Mouse (Mus musculus) T-helper 2 cell (primary cell): ENCODE data around the gene Nub1.

Experiments used
- in situ Hi-C: fragments of 300-600 bp; cut with MboI, MseI; formaldehyde crosslinking; loops from one replicate; pipeline ENCODE4 v1.15.1; 2025; ENCODE audit warnings: high pct_unique_total_duplicates

Nub1 gene

DNA sequence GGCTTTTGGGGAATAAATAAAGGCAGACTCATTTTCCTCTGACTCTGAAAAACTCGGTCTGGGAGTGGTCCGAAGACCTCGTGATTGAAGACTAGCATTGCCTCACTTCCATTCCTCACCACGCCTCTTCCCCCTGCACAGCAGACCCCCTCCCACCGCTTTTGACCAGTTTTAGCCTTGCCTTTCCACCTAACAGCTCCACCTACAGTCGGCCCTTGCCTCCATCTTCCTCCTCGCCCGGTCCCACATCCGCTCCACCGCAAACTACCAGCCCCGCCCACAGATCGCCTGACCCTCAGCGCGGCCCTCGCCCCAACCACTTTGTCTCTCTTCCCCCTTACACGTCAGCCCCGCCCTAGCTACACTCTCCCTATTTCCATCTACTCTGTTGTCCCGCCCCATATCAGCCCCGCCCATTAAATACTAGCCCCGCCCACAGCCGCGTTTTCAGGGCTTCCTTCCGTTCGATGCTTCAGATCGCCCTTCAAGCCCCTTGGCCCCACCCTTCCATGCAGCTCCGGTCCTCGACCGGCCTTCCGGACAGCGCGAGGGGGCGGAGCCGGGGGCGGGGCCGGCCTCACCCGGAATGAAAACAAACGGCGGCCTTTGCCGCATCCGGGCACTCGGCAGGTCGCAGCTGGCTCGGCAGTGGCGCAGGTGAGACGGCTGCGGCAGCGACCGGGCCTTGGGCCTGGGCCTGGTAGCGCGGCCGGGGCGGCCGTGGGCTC lies at the start of gene Nub1:
Gene Nub1, plus strand, starts transcription at position 167 of the 728 bp plus-strand sequence.
- in situ Hi-C loops, result loop anchor here (5.0 to 25.0 kb wide), 2 partner anchors 142 to 1223 kb away; no protein-coding TSS in a partner anchor

DNA sequence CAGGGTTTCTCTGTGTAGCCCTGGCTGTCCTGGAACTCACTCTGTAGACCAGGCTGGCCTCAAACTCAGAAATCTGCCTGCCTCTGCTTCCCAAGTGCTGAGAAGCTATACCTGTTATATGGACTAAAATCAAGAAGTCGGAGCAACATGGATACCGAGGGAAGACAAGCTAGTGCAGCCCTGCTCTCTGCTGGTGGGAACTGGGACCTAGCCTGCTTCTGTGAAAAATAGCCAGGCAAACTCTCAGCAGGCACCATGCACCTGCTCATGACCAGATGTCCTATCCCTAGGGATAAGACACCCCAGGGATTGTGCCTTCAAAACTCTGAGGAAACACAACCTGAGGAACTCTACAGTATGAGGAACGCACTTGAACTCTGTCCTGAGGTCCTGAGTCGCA lies 48.3 kb upstream of the Nub1 start:
- in situ Hi-C loops, result no loop called here

DNA sequence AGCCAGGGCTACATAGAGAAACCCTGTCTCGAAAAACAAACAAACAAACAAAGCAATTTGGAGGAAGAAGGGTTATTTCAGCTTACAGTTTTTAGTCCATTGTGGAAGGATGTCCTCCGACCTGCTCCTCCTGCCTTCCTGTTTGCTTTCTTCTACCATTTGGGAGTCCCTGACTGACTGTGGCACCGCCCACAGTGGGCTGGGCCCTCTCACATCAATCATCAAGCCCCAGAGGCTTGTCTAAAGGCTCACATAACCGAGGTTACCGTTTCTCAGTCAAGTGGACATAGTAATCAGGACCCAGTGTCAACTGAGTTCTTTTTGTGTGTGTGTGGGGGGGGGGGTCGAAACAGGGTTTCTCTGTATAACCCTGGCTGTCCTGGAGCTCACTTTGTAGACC lies 47.2 kb upstream of the Nub1 start:
- in situ Hi-C loops, result no loop called here

DNA sequence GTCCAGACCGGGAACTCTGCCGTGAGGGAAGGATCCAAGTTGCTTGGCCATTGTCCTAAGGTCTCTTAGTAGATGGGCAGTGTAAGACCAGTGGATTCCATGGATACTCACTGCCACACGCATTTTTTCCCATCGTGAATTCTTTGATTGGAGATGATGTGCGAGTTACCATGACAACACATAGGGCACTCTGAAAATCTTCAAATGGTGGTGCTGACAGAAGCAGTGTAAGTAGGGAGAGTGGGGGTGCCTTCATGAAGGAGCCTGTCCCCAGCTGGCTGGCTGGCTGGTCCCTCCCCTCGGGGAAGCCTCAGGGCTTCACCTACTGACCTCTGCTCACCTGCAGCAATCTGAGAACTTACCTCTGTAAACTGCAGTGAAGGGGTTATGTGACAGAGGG lies 46.3 kb upstream of the Nub1 start:
- in situ Hi-C loops, result no loop called here

DNA sequence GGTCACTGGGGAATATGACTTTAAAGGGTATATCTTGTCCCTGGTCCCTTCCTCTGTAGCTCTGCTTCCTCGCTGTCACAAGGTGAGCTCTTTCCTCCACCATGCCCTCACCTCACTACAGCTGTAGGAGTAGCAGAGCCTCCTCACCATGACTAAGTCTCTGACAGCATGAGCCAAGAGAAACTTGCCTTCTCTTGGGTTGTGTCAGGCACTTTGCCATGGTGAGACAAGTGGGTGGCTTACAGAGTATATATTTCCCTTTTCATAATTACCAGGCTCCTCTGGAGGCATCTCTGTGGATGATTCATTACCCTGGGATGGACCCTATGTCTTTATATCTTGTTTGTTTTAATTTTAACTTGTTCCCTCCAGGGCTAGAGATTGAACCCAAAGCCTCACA lies 39.9 kb upstream of the Nub1 start:
- in situ Hi-C loops, result loop anchor here (10.0 kb wide), 1 partner anchor 59 kb away; no protein-coding TSS in a partner anchor

DNA sequence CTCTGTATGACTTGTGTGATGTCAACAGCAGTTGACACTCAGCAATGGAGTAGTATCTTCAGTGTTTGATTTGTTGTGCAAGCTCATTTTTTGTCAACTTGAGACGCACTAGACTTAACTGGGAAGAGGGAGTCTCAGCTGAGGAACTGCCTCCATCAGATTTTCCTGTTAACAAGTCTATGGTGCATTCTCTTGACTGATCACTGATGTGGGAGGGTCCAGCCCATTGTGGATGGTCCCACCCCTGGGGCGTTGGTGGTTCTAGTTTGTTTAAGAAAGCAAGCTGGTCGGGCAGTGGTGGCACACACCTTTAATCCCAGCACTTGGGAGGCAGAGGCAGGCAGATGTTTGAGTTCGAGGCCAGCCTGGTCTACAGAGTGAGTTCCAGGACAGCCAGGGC lies 36.1 kb upstream of the Nub1 start:
- in situ Hi-C loops, result loop anchor here (10.0 kb wide), 1 partner anchor 56 kb away; no protein-coding TSS in a partner anchor

DNA sequence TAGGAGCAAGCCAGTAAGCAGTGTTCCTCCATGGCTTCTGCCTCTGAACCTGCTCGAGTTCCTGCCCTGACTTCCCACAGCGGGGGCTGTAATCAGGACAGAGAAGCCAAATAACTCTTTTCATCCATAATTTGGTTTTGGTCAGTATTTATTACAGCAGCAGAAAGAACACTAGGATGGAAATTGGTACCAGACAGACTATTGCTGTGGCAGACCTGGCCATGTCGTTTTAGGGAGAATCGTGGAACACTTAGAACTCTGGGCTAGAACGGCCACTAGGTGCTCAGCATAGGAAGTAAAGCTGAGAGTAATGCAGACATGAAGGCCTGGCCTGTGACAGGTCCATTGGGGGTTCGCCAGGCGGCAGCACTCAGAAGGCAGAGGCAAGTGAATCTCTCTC lies 35.6 kb upstream of the Nub1 start:
- in situ Hi-C loops, result loop anchor here (10.0 kb wide), 1 partner anchor 55 kb away; no protein-coding TSS in a partner anchor

DNA sequence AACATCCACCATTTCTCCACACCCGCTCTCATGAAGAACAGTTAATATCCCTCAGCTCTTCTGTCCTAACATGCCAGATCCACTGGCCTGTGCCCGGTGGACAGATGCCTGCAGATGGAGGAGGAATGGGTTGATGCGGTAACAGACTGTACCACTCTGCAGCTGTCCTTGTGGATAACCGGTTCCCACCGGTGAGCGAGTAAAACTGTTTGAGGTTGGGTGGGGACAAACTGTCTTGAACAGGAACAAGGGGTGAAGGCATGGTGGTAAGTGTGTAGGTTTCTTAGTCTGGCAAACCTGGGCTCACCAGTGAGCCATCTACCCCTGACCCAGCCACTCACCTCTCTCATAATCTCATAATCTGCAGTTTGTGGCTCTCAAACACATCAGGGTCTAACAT lies 34.0 kb upstream of the Nub1 start:
- in situ Hi-C loops, result no loop called here

DNA sequence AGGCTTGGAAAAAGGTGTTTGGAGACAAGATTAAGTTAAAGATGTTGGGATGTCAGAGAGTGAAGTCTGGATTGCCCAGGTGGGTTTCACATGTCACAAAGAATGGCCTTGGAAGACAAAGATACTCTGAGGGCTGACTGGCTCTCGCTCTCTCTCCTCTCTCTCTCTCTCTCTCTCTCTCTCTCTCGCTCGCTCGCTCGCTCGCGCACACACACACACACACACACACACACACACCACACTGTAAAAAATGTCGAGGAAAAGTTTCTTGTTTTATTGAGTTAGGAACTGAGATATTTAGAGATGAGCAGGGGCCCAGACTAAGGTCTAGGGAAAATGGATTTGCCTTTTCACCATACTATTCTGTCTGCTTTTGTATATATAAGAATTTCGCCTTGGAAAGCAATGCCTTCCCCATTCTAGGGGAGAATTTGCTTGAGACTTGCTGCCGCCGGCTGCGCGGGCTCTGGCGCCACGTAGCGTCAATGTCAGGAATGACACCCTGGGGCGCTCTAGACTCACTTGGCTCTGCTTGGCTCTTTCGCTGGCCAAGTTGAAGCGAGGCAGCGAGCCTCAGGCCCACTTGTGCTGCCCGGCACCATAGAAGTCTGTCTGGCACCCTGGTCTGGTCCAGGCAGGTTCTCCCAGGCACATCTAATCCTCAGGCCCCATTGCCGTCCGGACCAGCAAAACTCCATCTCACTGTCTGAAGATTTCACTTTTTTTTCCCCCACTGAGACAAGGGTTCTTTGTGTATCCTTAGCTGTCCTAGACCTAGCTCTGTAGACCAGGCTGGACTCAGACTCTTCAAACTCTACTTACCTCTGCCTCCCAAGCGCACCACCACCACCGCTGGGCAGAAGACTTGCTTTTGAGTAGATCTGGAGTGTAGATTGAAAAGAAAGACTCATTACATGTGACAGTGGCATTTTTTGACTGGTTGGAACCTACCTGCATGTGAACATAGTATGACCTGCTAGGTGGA lies 33.3 kb upstream of the Nub1 start:
- in situ Hi-C loops, result no loop called here

DNA sequence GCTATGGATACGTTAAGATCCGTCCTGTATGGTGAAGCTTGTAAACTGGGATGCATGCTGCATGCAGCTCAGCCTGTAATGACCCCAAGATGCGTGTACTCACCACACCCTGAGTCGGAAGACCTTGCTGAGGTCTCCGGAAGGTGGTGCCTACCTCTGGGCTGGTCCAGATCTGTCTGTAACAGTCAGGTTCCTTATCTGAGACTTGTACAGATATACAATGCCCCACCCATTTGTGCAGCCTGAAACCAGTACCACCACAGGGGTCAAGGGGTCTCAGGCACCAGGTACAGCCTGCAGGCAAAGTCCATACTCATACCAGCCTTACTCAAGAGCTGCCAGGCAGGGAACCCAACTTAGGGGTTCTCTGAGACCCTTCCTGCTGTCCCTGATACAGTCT lies 32.6 kb upstream of the Nub1 start:
- in situ Hi-C loops, result no loop called here

DNA sequence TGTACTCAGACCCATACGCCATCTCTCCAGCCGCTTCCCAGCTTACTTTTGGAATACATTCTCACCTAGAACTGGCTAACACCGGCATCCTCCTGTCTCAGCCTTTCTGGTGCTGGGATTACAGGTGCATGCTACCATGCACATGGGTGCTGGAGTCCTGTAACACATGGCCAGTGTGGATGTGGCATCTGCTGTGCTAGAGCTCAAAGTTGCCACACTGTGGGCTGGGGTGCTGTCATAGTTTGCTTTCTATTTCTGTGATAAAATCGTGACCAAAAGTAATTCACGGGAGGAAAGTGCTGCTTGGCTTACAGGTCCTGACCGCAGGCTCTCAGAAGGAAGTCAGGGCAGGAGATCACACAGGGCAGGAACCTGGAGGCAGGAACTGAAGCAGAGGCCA lies 30.8 kb upstream of the Nub1 start:
- in situ Hi-C loops, result no loop called here

DNA sequence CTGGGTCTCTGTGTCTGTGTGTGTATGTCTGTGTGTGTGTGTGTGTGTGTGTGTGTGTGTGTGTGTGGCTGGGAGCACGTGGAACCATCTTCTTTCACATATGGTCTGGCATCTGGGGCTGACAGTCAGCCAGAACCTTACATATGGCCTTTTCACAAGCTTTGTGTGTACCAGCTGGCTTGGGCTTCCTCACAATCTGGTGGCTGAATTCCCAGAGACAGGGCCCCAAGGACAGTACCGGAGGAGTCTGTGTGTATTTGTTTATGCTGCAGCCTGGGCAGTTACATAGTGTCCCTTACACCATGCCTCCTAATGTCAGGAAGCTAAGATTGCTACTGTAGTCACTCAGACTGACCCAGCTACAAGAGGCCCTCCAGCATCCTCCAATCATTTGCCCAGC lies 28.2 kb upstream of the Nub1 start:
- in situ Hi-C loops, result no loop called here

DNA sequence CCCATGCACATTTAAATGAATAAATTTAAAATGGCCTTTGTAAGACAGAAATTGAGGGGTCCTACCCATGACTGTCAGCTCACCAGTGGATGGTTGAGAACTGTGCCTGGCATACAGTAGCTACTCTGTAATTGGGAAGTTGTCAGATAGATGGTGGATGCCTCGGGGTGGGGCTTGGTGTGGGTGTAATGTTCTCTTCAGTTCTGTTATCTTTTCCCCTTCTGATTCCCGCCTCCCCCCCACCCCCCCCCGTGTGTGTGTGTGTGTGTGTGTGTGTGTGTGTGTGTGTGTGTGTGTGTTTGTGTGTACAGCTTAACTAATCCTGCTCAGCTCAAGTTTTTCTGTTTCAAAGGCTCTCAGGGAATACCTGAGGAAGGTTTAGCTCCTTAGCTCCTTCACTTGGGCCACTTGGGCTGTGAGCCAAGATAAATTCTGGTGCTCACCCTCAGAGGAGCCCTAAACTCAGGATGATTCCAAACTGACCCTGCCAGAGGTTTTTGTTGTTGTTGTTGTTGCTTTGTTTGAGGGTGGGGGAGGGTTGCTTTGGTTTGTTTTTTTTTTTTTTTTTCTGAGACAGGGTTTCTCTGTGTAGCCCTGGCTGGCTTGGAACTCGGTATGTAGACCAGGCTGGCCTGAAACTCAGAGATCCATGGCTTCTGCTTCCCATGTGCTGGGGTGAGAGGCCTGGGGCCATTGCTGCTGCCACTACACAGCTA lies 25.5 kb upstream of the Nub1 start:
- in situ Hi-C loops, result loop anchor here (10.0 kb wide), 1 partner anchor 155 kb away; no protein-coding TSS in a partner anchor

DNA sequence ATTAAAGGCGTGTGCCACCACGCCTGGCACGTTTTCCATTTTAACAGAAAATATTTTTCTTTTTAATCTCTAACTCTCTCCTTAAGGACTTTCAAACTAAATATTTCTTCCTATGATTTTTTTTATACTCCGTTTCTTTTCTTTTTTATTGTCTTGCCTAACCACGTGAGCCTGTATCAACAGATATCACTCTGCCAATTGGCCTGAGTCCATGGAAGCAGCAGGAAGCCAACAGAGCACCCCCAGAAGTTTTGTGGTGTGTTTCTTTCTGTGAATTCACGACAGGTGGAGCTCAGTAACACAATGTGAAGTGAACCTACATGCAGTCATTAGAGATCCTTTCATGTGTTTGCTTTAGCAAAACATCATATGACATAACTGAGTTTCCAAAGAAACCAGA lies 23.9 kb upstream of the Nub1 start:
- in situ Hi-C loops, result loop anchor here (10.0 kb wide), 1 partner anchor 153 kb away; no protein-coding TSS in a partner anchor

DNA sequence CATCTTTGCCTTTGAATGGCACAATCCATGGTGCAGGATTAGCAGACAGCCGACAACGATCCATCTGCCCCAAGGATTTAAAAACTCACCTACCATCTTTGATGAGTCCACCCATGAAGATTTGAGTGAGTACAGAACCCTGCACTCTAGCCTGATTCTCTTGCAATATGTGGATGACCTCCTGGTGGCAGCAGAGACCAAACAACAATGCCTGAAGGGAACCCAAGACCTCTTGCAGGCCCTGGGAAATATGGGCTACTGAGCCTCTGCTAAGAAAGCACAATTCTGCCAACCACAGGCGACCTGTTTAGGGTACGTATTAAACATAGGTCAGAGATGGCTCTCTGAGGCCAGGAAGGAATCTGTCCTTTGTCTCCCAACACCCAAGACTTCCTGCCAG lies 11.1 kb upstream of the Nub1 start:
- in situ Hi-C loops, result no loop called here

DNA sequence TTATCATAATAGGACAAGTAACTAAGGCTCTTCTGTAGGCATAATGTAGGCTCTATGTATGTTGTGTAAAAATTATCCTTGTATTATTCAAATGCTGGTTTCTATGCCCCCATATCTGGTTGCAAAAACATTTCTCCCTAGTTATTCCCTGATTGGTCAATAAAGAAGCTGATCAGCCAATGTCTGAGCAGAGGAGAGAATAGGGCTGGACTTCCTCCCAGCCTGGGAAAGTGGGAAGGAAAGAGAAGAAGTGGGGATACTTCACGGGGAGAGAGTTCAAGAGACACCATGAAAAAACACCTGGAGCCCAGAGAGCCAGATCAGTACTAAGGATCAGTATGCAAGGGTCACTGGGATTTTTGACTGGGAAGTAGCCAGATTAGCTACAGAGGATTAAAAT lies 3.9 kb upstream of the Nub1 start:
- in situ Hi-C loops, result loop anchor here (25.0 kb wide), 1 partner anchor 1219 kb away; no protein-coding TSS in a partner anchor

DNA sequence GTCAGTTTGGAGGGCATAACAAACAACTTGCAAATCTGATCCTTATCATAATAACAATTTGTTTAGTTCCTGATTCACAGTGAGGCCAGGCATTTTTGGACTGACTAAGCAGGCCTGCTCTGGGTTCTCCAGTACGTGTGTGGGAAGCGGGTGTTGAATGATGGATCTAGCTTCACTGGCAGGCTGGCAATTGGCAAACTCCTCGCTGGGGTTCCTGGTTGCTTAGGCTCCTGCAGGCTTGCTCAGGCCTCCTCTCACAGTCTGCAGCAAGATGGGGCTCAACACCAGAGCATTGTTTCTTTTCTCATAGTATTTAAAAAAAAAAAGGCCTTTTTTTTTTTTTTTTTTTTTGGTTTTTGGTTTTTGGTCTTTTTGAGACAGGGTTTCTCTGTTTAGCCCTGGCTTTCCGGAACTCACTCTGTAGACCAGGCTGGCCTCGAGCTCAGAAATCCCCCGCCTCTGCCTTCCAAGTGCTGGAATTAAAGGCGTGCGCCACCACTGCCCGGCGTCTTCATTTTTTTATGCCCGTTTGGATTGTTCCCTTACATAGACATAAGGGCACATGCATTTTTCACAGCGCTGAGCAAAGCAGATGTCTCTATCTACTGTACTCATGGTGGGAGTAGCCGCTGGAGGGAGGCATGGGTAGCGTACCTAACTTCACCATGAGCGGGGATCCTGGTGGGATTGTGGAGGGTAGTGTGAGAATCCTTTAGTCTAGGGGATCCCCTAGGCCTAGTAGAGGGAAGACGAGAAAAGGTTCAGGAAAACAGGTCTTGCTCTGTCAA lies 560 bp upstream of the Nub1 start:
- in situ Hi-C loops, result loop anchor here (5.0 to 25.0 kb wide), 2 partner anchors 143 to 1222 kb away; no protein-coding TSS in a partner anchor

DNA sequence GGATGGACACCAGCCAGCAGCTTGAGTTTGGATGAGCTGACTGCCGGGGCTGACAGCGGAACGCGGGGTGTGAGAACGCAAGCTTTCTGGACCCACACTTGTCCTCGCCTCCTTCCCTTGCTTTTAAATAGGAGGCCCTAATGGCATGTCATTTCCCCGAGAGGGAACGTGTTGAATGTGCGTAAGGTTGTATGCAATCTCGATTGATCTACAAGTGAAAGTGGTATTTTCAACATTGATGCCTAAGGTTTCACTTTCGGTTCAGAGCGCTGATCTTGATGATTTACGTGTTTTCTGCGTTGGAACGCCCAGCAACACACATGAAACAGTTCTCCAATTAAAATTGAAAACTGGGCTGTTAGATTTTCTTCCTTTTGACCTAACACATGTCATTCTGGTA lies 844 bp downstream of the Nub1 start:
- in situ Hi-C loops, result loop anchor here (5.0 to 25.0 kb wide), 2 partner anchors 141 to 1224 kb away; no protein-coding TSS in a partner anchor

DNA sequence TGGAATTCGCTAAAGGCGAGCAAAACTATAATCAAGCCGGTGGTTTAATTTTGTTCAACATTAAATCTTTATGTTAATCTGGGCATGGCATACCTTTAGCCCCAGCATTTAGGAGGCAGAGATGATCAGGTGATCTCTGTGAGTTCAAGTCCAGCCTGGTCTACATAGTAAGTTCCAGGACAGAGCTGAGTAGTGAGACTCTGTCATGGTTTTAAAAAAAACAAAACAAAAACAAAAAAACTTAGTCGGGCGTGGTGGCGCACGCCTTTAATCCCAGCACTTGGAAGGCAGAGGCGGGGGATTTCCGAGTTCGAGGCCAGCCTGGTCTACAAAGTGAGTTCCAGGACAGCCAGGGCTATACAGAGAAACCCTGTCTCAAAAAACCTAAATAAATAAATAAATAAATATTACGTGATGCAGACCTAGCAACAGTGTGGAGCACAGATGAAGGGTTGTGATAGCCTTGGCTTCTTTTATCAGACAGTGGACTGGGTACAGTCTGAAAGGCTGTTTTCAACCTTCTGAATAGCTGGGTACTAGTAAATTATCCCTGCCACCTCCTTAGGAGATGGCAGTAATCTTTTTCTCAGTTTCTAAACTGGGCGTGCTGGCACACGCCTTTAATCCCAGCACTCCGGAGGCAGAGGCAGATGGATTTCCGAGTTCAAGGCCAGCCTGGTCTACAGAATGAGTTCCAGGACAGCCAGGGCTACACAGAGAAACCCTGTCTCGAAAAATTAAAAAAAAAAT lies 1.5 kb downstream of the Nub1 start:
- in situ Hi-C loops, result loop anchor here (5.0 to 25.0 kb wide), 2 partner anchors 140 to 1225 kb away; no protein-coding TSS in a partner anchor

DNA sequence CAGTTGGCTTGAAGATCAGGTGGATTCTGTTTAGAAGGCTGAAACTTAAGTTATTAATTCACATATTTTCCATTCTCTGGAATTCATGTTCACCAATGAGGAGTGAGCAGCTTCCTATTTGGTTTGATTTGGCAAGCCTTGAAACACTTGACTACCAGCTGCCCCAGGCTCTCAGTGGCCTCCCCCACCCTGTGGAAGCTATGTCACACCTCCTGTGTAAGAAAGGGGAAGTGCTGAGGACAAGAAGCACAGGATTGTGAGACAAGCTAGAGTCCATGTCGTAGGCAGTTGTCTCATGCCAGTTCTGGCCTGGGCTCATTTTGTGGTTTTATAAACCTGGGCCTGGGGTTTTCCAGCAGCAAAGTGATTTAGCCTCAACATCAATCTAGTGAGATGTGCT lies 2.4 kb downstream of the Nub1 start:
- in situ Hi-C loops, result loop anchor here (5.0 to 25.0 kb wide), 2 partner anchors 140 to 1225 kb away; no protein-coding TSS in a partner anchor
